Mouse (Mus musculus) CD4-positive, CD25-positive, alpha-beta regulatory T cell (primary cell): ENCODE measurements around the gene Hist1h2ai. TPM values are rescaled to one million over a fixed set of nuclear protein-coding genes. Genes with fewer than 3 reads are reported as not detected.

Experiments
- polyA plus RNA-seq: library from polyadenylated mRNA; unstranded; fragments of 100-300 nt; shearing (Covaris generic); gene quantifications from one replicate; pipeline ENCODE4 v1.2.1, GENCODE M21; 2017

Hist1h2ai gene
- 14.3 TPM for polyA plus RNA-seq

GRCm38 (mm10) chr13:21715864-21716539 lies at the start of gene Hist1h2ai, which contains the start of gene Hist1h2bl:
Hist1h2ai (plus strand) TSS chr13:21716422.
Hist1h2bl (minus strand) TSS chr13:21716143.

GRCm38 (mm10) chr13:21677305-21677704 lies 38.9 kb upstream of the Hist1h2ai start, which contains the start of gene Olfr1360:
Olfr1360 (minus strand) TSS chr13:21677405.

GRCm38 (mm10) chr13:21697811-21698210 lies 18.4 kb upstream of the Hist1h2ai start, which contains the start of gene Olfr1359:
Olfr1359 (plus strand) TSS chr13:21698111.

GRCm38 (mm10) chr13:21717397-21718357 lies 1.5 kb downstream of the Hist1h2ai start, which contains the start of gene Hist1h3h:
Hist1h3h (plus strand) TSS chr13:21717659.

DNA sequence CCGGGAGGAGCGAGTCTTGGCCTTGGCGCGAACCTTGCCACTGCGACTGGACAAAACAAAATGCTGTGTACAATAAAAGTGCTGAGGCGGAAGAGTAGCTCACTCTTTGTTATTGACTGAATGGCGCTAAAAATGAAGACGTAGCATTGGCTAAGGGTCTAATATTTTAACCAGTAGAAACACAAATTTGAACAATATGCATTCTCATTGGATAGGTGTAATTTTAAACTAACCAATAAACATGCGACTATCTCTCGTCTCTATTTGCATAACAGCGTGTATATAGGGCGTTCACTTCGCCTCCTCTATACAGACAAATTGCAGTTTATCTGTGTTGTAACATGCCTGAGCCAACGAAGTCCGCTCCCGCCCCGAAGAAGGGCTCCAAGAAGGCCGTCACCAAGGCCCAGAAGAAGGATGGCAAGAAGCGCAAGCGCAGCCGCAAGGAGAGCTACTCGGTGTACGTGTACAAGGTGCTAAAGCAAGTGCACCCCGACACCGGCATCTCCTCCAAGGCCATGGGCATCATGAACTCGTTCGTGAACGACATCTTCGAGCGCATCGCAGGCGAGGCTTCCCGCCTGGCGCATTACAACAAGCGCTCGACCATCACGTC lies 5.6 kb downstream of the Hist1h2ai start, which contains the start of gene Hist1h2bm:
Gene Hist1h2bm (plus strand): TSS at position 288 of the 616 bp plus-strand sequence.

DNA sequence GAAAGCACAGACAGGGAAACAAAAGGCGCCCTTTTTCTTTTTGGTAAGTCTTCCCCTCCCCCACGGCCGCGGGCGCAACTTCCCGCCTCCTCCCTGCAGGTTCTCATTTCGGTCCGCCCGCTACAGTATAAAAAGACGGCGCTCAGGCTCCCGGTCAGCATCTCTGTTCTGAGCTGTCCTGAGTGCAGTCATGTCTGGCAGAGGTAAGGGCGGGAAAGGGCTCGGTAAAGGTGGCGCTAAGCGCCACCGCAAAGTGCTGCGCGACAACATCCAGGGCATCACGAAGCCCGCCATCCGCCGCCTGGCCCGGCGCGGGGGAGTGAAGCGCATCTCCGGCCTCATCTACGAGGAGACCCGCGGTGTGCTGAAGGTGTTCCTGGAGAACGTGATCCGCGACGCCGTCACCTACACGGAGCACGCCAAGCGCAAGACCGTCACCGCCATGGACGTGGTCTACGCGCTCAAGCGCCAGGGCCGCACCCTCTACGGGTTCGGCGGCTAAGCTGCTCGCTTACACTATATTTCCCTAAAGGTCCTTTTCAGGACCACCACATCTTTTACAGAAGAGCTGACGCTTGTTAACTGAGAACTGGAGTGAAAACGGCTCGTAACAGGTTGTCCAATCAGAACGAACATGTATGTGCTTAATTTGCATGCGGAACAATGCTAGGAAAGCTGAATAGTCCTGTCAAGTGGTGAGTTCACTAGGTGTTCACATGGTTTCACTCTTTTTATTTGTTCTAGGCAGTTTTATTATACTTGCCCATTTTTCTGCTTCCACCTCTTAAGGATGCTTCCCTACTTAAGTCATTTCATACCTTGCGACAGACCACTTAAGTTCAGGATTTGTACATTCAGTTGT lies 18.9 kb downstream of the Hist1h2ai start, which contains the start of gene Hist1h4j:
Gene Hist1h4j (plus strand): TSS at position 159 of the 862 bp plus-strand sequence.

GRCm38 (mm10) chr13:21750159-21751017 lies 34.2 kb downstream of the Hist1h2ai start, which contains the start of gene Hist1h4k:
Hist1h4k (minus strand) TSS chr13:21750505.

DNA sequence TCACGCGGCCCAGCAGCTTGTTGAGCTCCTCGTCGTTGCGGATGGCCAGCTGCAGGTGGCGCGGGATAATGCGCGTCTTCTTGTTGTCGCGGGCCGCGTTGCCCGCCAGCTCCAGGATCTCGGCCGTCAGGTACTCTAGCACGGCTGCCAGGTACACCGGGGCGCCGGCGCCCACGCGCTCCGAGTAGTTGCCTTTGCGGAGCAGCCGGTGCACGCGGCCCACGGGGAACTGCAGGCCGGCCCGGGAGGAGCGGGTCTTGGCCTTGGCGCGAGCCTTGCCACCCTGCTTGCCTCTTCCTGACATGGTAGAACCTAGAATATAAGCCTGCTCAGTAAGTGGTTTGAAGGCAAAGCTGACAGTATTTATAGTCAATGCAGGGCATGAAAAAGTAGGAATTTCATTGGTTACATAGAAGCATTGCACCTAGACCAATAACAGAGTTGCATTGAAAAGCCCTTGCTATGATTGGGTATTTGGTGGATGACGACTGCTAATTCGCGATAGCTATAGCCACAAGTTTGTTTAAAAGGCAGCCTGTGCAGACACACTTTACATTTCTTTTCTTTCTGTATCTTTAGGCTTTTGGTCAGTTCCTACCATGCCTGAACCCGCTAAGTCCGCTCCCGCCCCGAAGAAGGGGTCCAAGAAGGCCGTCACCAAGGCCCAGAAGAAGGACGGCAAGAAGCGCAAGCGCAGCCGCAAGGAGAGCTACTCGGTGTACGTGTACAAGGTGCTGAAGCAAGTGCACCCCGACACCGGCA lies 37.5 kb downstream of the Hist1h2ai start, which contains the start of the genes Hist1h2ak and Hist1h2bn:
Gene Hist1h2ak (minus strand): TSS at position 304 of the 762 bp plus-strand sequence.
Gene Hist1h2bn (plus strand): TSS at position 600 of the 762 bp plus-strand sequence.

Other genes with a start within 250 kb of the Hist1h2ai start
- gene Nkapl, start 247.9 kb upstream of the Hist1h2ai start, polyA plus RNA-seq = not detected
- gene Zkscan4, start 237.5 kb upstream of the Hist1h2ai start, polyA plus RNA-seq = 0.13 TPM
- gene Gm10065, start 237.0 kb upstream of the Hist1h2ai start, polyA plus RNA-seq = not detected
- gene AK157302, start 221.2 kb upstream of the Hist1h2ai start, polyA plus RNA-seq = not detected
- 8.7 TPM for gene Gm11273, start 215.0 kb upstream of the Hist1h2ai start, polyA plus RNA-seq
- 7.3 TPM for gene Zkscan8, start 185.3 kb upstream of the Hist1h2ai start, polyA plus RNA-seq
- gene Olfr1366, start 173.6 kb upstream of the Hist1h2ai start, polyA plus RNA-seq = not detected
- not detected for gene Olfr1535, start 156.5 kb upstream of the Hist1h2ai start, polyA plus RNA-seq
- not detected for gene Olfr1364, start 134.7 kb upstream of the Hist1h2ai start, polyA plus RNA-seq
- gene Olfr1362, start 102.4 kb upstream of the Hist1h2ai start, polyA plus RNA-seq = not detected
- gene Olfr11, start 73.9 kb upstream of the Hist1h2ai start, polyA plus RNA-seq = not detected
- not detected for gene Olfr1361, start 53.0 kb upstream of the Hist1h2ai start, polyA plus RNA-seq
- gene Olfr1360, start 39.0 kb upstream of the Hist1h2ai start, polyA plus RNA-seq = not detected
- not detected for gene Olfr1359, start 18.3 kb upstream of the Hist1h2ai start, polyA plus RNA-seq
- gene Hist1h2bl, start 279 bp upstream of the Hist1h2ai start, polyA plus RNA-seq = 2.4 TPM
- gene Hist1h3h, start 1.2 kb downstream of the Hist1h2ai start, polyA plus RNA-seq = not detected
- 0.87 TPM for gene Hist1h2bm, start 5.6 kb downstream of the Hist1h2ai start, polyA plus RNA-seq
- gene Hist1h4j, start 18.6 kb downstream of the Hist1h2ai start, polyA plus RNA-seq = 0.80 TPM
- gene Hist1h4k, start 34.1 kb downstream of the Hist1h2ai start, polyA plus RNA-seq = 8.1 TPM
- gene Hist1h2ak, start 37.4 kb downstream of the Hist1h2ai start, polyA plus RNA-seq = 1.6 TPM
- gene Hist1h2bn, start 37.7 kb downstream of the Hist1h2ai start, polyA plus RNA-seq = not detected
- 1.8 TPM for gene Hist1h1b, start 64.2 kb downstream of the Hist1h2ai start, polyA plus RNA-seq
- 1.1 TPM for gene Hist1h3i, start 66.9 kb downstream of the Hist1h2ai start, polyA plus RNA-seq
- 0.99 TPM for gene Hist1h2an, start 70.8 kb downstream of the Hist1h2ai start, polyA plus RNA-seq
- gene Hist1h2bp, start 71.0 kb downstream of the Hist1h2ai start, polyA plus RNA-seq = not detected
- 5.0 TPM for gene Hist1h2bq, start 93.8 kb downstream of the Hist1h2ai start, polyA plus RNA-seq
- not detected for gene Hist1h2ao, start 94.0 kb downstream of the Hist1h2ai start, polyA plus RNA-seq
- 36.0 TPM for gene Hist1h4m, start 95.3 kb downstream of the Hist1h2ai start, polyA plus RNA-seq
- gene Hist1h4n, start 115.8 kb downstream of the Hist1h2ai start, polyA plus RNA-seq = 18.1 TPM
- 144 TPM for gene Hist1h2ap, start 117.1 kb downstream of the Hist1h2ai start, polyA plus RNA-seq
- 5.0 TPM for gene Hist1h2br, start 117.3 kb downstream of the Hist1h2ai start, polyA plus RNA-seq
- not detected for gene Zfp184, start 228.7 kb downstream of the Hist1h2ai start, polyA plus RNA-seq